Mouse (Mus musculus) limb, embryonic 14.5 days (tissue): ENCODE data around the gene Lyrm9. TPM values are rescaled to one million over a fixed set of nuclear protein-coding genes. Genes with fewer than 3 reads are reported as not detected.

Experiments
- ATAC-seq: fragments of 200-750 bp; cut with Nextera tagmentation; 2 replicates; pipeline ENCODE4 v1.8.0; 2017; ENCODE audit warnings: low read depth, moderate number of reproducible peaks, moderate TSS enrichment; ENCODE audit not compliant: low FRiP score
- DNase-seq: peaks from one replicate; pipeline ENCODE4 v3.0.0-alpha.2; 2015; ENCODE audit warnings: low spot score
- H3K27ac ChIP-seq: fragments of 300-500 bp; sonication (generic); replicated peaks from 2 replicates; pipeline ENCODE4 v1.5.1; 2014; ENCODE audit warnings: low read depth, mild to moderate bottlenecking, low read length, moderate library complexity, mixed read lengths
- H3K27me3 ChIP-seq: fragments of 300-500 bp; sonication (generic); 2 replicates; pipeline ENCODE4 v1.6.1; 2014; ENCODE audit warnings: low read length, mixed read lengths; ENCODE audit not compliant: control insufficient read depth, insufficient read depth
- H3K36me3 ChIP-seq: fragments of 300-500 bp; sonication (generic); 2 replicates; pipeline ENCODE4 v1.6.1; 2014; ENCODE audit warnings: mild to moderate bottlenecking, low read length, moderate library complexity, mixed read lengths; ENCODE audit not compliant: control insufficient read depth, insufficient read depth
- H3K4me1 ChIP-seq: fragments of 300-500 bp; sonication (generic); 2 replicates; pipeline ENCODE4 v1.6.1; 2014; ENCODE audit warnings: antibody characterized with exemption, low read length, mixed read lengths; ENCODE audit not compliant: control insufficient read depth, insufficient read depth
- H3K4me2 ChIP-seq: fragments of 300-500 bp; sonication (generic); replicated peaks from 2 replicates; pipeline ENCODE4 v1.6.1; 2014; ENCODE audit warnings: low read depth, mild to moderate bottlenecking, low read length, moderate library complexity; ENCODE audit not compliant: severe bottlenecking
- H3K4me3 ChIP-seq: fragments of 300-500 bp; sonication (generic); replicated peaks from 2 replicates; pipeline ENCODE4 v1.5.1; 2014; ENCODE audit warnings: low read length
- H3K9ac ChIP-seq: fragments of 300-500 bp; sonication (generic); 2 replicates; pipeline ENCODE4 v1.6.1; 2014; ENCODE audit warnings: mild to moderate bottlenecking, low read depth, low read length, moderate library complexity; ENCODE audit not compliant: severe bottlenecking
- H3K9me3 ChIP-seq: fragments of 300-500 bp; sonication (generic); 2 replicates; pipeline ENCODE4 v1.6.1; 2016; ENCODE audit warnings: low read length; ENCODE audit not compliant: control insufficient read depth
- POLR2A ChIP-seq: fragments of 200-500 bp; IDR thresholded peaks from 2 replicates; pipeline ENCODE4 v1.8.0; 2012; ENCODE audit warnings: inconsistent platforms, mild to moderate bottlenecking, moderate library complexity, borderline replicate concordance; ENCODE audit not compliant: insufficient read depth, insufficient read length; ENCODE audit errors: extremely low read depth
- WGBS: fragments of 180-500 bp; shearing (Covaris S2); extraction: QIAGEN DNeasy Blood & Tissue Kit; methylation state at CpG from one replicate; pipeline ENCODE4 v1.1.7; 2014; 5-methylcytosine and 5-hydroxymethylcytosine counted together
- polyA plus RNA-seq, 2 experiments: library from polyadenylated mRNA; depleted of rRNA in 1 of 2; stranded (reverse) in 1 of 2; unstranded in 1 of 2; fragments of >200 nt; fragmentation: Nextera tagmentation in 1 of 2; extraction: Ambion mirVana in 1 of 2; gene quantifications; 2 replicates each; pipeline versions ENCODE4 v1.2.1 to v1.2.3; 2012 to 2014

The Lyrm9 gene
- polyA plus RNA-seq, 2 experiments = 10.1 to 15.1 TPM

DNA sequence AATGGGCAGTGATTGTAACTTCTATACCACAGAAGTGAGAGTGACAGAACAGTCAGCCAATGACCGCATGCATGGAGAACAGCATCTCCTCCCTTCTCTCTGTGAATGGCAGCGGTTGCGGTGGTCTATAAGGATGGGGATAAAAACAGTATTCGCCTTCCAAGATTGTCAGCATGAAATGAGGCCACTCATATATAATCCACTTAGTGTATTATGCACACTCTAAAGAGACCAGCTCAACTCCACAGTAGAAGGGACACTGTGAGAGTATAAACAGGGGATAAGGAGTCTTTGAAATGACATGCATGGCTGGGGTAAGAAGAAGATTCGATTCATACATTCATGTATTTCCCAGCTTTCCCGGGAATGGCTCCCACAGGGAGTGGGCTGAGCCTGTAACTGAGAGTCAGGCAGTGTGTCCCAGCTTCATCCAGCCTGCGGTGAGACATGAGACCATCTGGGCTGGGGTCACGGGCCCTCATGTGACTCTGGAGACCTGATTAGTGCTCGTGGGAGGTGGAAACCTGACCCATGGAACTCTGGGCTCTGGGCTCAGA lies 43.5 kb upstream of the Lyrm9 start:
- TF ChIP-seq POLR2A = no peak
- DNase-seq = no peak
- Histone ChIP-seq H3K9me3 (no peaks in the 10 kb centered on the region), H3K27me3 (no peaks in the 10 kb centered on the region), H3K4me1 (no peaks in the 10 kb centered on the region), H3K4me2 (no peak overlapping the region), H3K9ac (no peak overlapping the region), H3K36me3 (no peaks in the 10 kb centered on the region), H3K4me3 (no peak overlapping the region), H3K27ac (no peak overlapping the region)
- 60% methylated on average over 9 of the region's 9 CpGs for WGBS
- ATAC-seq = no peak

DNA sequence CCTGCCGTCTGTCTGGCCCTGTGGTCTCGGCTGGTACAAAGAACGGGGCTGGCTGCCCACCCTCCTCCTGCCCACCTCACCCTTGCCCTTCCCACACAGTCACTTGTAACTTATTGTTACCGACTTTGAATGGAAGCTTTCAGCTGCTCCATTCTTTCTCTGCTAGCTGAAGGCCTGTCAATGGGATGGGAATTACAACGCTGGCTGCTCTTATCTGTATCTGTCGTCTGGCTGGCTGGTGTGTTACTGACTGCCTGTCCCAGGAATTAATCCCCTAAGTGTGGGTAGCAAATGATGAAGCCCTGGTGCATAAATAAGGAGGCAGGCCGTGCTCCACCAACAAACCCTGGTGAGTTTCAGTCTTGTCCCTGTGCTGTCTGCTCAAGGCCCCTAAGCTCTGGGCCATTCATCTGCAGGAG lies 40.4 kb upstream of the Lyrm9 start:
- no peaks in the 10 kb centered on the region for H3K36me3 ChIP-seq
- no peak overlapping the region for H3K4me2 ChIP-seq
- no peaks in the 10 kb centered on the region for H3K27me3 ChIP-seq
- no peak for TF ChIP-seq POLR2A
- H3K4me3 ChIP-seq = no peak overlapping the region
- ATAC-seq = no peak
- no peak for DNase-seq
- H3K4me1 ChIP-seq = no peaks in the 10 kb centered on the region
- H3K9me3 ChIP-seq = no peaks in the 10 kb centered on the region
- 47% methylated on average over 7 of the region's 7 CpGs for WGBS
- no peak overlapping the region for H3K27ac ChIP-seq
- H3K9ac ChIP-seq = no peak overlapping the region

GRCm38 (mm10) chr11:78789370-78790060 lies 36.9 kb upstream of the Lyrm9 start:
- H3K4me1 ChIP-seq = peaks cover 12% of the 10 kb centered on the region
- no peak overlapping the region for H3K9ac ChIP-seq
- no peak for DNase-seq
- no peak overlapping the region for H3K27ac ChIP-seq
- H3K27me3 ChIP-seq = no peaks in the 10 kb centered on the region
- WGBS = 86% methylated on average over 11 of the region's 11 CpGs
- H3K36me3 ChIP-seq = no peaks in the 10 kb centered on the region
- no peak for TF ChIP-seq POLR2A
- no peak overlapping the region for H3K4me3 ChIP-seq
- no peaks in the 10 kb centered on the region for H3K9me3 ChIP-seq
- ATAC-seq = no peak
- no peak overlapping the region for H3K4me2 ChIP-seq

DNA sequence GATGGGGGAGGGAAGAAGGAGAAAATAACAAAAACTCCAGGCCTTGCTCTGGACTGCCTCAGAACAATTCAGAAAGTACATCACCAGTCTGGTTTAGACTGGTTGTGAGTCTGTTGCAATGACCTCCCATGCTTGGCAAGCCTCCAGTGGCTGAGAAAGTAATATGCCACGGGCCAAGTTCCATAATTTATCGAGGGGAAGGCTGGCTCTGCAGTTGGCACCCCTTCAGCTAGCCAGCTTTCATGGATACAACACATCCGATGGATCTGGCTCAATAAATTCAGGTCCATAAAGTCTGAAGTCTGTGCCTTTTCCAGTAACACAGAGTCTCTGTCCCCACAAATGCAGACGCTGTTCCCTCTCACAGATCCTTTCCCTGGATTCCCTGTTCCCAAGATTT lies 34.8 kb upstream of the Lyrm9 start:
- no peak overlapping the region for H3K4me2 ChIP-seq
- 17% methylated on average over 4 of the region's 4 CpGs for WGBS
- DNase-seq = peak; percentile 61
- no peak overlapping the region for H3K9ac ChIP-seq
- ATAC-seq = no peak
- peaks cover 12% of the 10 kb centered on the region for H3K4me1 ChIP-seq
- TF ChIP-seq POLR2A = no peak
- H3K4me3 ChIP-seq = no peak overlapping the region
- H3K9me3 ChIP-seq = no peaks in the 10 kb centered on the region
- H3K27ac ChIP-seq = peak overlapping the region; percentile 44; the same call in 1 of the 2 replicates
- H3K36me3 ChIP-seq = no peaks in the 10 kb centered on the region
- H3K27me3 ChIP-seq = no peaks in the 10 kb centered on the region

- no peaks in the 10 kb centered on the region for H3K9me3 ChIP-seq
- H3K27ac ChIP-seq = peak overlapping the region; percentile 44; the same call in 1 of the 2 replicates
- H3K9ac ChIP-seq = no peak overlapping the region
- no peak for TF ChIP-seq POLR2A
- no peak overlapping the region for H3K4me3 ChIP-seq
- H3K4me2 ChIP-seq = 0 out of 2 replicates have a peak overlapping the region, but pooled peaks have one; percentile 4
- peaks cover 12% of the 10 kb centered on the region for H3K4me1 ChIP-seq
- H3K27me3 ChIP-seq = no peaks in the 10 kb centered on the region
- H3K36me3 ChIP-seq = no peaks in the 10 kb centered on the region
- ATAC-seq (no peak), DNase-seq (no peak)
- WGBS = 50% methylated on average over 5 of the region's 5 CpGs
These were observed 34.3 kb upstream of the Lyrm9 start for GRCm38 (mm10) chr11:78792055-78792454.

GRCm38 (mm10) chr11:78792465-78792864 lies 33.9 kb upstream of the Lyrm9 start:
- ATAC-seq (no peak), DNase-seq (no peak)
- Histone ChIP-seq H3K9ac (no peak overlapping the region), H3K36me3 (no peaks in the 10 kb centered on the region), H3K27ac (no peak overlapping the region), H3K4me2 (0 out of 2 replicates have a peak overlapping the region, but pooled peaks have one; percentile 4), H3K4me3 (no peak overlapping the region), H3K9me3 (no peaks in the 10 kb centered on the region), H3K27me3 (no peaks in the 10 kb centered on the region), H3K4me1 (peaks cover 12% of the 10 kb centered on the region)
- TF ChIP-seq POLR2A = no peak
- WGBS = 41% methylated on average over 11 of the region's 11 CpGs
